Mouse (Mus musculus) kidney, postnatal 14 days (tissue): ENCODE measurements at regions not wholly inside any gene's neighbourhood (a gene's known extent, or its start where the extent isn't known, plus 50 kb on each side); places are given as distances from the start of the nearest gene placed in this dataset.

Source experiments
- DNase-seq: peaks from one replicate; pipeline ENCODE4 v3.0.0; 2022; ENCODE audit warnings: mixed read lengths

DNA sequence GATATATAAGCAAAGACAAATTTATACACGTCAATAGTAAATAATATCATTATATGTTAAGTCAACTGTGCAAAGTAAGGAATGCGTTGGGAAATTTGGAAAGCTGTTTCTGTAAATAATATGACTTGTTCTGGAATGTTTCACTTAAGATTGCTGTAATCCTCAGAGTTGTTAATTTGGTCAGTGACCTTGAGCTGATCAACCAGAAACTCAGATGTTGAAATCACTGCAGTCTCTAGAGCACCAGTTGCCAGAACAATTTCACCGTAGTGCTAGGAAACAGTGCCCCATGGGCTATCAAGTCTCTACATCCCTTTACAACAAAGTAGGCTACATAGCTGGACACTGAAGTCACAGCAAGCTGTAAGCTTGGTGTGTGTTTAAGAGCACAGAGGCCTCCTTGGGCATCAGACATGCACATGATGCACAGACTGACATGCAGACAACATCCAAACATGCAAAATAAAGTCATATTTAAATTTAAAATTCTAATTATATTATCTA is 212.6 kb downstream of the Pik3r1 start:
- DNase-seq = no peak

DNA sequence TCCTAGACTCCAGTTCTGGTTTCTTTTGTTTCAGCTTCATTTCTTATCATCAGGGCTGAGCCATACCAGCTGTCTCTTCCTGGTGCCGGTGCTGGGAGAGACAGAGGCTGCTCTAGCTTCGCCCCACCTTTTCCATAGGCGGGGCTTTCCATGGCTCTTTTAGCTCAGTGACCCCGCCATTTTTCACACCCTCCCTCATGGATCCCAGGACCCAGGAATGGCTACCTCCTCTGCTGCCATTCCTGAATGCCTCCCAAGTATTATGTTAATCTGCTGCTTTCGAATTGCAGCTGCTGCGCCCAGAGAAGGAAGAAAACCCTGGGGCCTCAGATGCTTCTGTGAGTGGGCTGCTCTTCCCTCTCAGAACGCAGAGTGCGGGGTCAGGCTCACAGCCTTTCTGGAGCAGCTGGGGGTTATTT is 214.9 kb downstream of the Pik3r1 start:
- no peak for DNase-seq

DNA sequence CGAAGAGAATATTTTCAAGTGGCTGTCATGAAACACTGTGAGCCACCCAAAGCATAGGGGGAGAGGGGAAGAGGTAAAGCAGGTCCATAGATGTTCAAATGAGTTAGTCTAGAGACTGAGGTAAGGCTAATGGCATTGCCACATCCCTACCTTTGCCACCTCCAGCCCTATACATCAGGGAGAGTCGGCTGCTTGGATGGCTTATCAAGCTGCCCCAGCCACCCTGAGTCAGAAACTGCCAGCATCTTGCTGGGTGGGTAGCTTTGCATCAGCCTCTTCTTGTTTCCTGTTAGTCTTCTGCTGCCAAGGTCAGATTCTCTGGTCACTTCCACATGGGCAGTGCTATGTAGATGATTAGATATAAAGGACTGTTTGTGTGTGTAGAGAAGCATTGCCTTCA is 215.6 kb downstream of the Pik3r1 start:
- DNase-seq = no peak

DNA sequence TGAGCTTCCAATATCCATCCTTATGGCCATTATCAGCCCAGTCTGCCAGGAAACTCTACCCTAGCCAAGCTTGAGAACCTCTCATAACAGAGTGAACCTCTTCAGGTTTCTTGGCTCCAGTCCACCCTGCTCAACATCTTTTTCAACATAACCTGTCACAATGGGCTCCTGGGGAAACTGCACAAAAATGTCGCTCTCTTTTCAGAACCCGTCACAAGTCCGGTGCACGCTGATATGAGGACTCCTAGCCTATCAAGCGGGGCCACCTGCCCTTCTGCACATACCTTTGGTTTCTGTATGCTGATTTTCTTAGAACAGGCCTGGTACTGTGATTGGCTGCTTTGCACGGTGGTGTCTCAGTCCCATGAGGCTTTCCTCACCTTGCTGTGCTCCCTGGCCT is 216.9 kb downstream of the Pik3r1 start:
- DNase-seq = no peak

DNA sequence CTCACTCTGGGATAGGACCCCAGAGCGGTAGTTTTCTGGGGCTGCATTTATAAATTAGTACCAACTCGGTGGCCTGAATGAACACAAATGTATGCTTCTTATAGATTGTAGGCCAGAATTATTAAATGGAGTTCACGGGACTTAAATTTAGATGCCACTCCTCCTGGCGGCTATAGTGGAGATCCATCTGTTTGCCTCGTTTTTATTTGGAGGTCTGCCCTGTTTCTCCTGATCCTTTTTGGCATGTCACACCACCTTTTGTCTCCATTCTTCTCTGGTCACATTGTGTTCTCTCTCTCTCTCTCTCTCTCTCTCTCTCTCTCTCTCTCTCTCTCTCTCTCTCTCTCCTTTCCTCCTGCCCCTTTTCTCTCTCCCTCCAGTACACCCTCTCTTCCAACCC is 217.5 kb downstream of the Pik3r1 start:
- DNase-seq = no peak

DNA sequence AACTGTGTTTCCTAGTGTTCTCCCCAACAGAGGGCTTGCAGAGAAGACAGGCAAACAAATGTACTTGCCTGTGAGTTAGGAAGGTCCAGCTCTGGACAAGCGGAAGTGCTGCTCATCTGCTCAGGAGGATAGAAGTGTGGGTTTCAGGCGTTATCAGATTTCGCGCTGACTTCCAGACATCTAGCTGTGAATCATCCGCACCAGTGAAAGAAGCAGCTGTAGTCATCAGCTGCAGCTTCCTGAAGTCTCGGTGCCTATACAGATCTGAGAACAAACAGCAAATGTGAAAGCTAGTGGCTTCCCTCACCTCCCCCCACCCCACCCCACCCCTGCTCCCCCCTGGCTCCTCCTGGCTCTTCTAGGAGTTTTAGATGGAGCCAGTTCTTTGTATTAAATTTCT is 220.1 kb downstream of the Pik3r1 start:
- no peak for DNase-seq

DNA sequence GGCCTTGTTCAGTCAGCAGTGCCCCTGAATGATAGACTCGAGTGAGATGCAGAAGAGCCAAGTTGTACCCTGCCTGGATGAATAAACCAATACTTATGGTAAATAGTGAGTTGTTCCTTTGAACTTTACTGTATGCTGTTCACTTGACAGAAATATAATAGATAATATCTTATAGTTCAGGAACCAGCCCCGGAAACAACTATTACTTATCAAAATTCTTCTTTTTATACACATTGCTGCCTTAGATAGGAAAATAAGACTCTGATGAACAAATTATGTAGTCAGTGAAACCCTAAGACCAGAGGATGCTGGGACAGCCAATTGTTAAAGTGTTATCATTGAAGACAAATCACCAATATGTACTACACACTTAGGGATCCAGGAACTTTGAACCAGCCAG is 220.7 kb downstream of the Pik3r1 start:
- no peak for DNase-seq

DNA sequence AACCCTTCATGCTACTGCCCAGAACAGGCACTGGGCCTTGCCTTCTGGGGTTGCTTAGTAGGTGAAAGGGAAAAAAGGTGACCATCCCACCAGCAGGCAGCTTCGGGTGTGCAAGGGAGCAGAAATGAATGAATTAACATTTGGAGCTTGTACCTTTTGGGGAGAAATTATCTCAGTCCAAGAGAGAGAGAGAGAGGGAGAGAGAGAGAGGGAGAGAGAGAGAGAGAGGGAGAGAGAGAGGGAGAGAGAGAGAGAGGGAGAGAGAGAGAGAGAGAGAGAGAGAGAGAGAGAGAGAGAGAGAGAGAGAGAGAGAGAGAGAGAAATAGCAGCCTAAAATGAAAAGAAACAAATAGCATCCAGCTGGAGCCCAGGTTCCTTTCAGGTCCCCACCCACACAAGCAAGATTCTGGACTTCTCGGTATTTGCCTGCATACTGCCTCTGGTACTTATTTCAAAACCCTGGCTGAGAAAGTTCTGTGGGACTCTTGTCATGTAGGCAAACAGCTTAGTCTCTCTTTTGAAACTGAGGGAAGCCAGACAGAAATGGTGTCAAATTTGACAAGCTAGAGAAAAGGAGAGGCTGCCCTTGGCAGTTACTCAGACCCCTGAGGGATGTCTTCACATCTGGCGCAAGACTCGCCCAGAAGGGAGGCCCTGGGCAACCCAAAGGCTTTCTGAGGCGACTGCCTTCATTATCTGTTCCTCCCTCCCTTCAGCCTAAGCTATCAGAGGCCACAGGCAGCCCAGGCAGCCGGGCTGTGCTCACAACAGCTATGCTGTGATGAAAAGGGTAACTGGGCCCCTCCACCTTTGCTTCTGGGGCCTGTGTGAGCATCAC is 222.5 kb downstream of the Pik3r1 start:
- DNase-seq = no peak

DNA sequence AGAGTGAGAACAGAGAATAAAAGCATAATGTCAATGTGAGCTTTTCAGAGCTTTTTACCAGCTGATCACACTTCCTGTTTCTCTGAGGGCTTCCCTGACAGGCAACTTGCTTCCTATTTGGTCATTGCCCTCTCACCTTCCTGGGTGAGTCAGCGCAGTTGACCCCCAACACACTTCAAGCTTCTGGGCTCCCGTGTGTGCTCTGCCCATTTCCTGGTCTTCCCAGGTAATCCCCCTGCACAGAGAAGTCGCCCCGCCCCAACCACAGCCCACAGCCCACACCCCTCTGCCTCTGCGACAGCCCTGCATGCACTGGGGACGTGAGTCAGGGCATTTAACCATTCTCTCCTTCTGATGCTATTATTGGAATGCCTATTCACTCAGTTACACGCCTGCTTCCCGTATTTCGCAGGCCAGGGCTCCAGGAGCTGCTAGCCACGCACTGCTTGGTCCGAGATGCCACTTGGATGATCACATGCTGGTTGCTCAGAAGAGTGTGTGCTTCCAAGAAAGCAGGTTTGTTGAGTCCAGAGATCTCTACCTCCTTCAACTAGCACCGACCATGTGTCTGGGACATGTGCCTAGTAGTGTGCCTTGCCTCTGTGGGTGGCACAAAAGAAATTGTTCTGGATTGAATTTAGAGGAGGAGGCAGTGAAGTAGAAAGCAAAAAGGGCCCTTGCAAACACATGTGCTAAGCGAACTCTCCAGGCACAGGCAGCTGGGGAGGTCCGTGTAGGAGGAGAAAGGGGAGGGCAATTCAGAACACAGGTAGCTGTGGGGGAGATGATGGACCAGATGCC is 227.4 kb downstream of the Pik3r1 start:
- no peak for DNase-seq

DNA sequence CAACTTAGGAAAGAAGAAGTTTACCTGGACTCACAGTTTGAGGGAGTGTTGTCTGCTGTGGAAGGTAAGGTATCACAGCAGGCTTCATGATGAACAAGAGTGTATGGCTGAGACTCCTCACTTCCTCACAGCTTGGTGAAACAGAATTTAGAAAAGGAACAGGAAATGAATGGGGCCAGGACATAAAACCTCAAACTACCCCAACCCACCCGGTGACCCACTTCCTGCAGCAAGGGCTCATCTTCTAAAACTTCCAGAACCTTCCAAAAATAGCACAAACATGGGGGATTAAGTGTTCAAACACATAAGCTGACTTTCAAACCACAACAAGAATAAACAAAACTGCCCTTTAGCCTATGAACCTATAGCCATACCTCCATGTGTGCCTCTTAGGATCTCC is 229.9 kb downstream of the Pik3r1 start:
- DNase-seq = no peak

DNA sequence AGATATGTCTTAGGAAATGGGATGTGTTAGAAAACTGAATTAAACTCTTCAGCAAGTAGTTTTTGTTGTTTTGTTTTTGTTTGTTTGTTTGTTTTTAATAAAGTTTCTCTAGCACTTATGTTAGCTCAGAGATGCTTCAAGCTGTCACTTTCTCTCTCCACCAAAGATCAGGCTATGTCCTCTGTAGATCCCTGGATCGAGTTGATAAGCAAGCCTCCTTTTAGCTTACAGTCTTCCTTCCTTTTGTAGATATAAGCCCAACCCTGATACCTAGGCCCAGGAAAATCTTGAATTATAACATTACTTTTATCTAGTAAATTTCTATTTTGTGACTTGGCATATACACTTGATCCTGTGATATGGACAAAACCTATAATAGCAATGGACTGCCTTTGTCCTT is 232.0 kb downstream of the Pik3r1 start:
- DNase-seq = no peak

DNA sequence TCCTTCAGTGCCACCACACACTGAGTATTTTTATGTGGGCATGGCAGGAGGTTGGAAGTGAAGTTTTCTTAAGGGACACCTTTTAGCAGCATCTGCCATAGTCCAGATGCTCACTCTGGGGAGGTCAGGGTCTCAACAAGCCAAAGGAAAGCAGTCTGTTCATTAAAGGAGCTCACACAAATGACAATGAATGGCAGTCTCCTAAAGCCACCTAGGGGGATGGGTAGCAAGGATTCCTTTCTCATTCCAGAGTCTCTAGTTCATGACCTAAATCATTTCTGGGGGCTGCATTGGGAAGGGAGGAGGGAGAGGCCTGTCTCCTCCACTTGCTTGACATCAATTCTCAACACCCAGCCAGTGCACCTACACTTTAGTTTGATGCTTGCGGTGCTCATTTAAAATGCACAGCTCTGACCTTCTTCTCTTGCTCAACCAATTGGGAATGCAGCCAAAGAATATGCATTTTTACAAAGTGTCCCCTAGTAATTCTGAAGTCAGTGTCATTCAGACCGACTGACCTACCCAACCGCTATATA is 232.6 kb downstream of the Pik3r1 start:
- no peak for DNase-seq

DNA sequence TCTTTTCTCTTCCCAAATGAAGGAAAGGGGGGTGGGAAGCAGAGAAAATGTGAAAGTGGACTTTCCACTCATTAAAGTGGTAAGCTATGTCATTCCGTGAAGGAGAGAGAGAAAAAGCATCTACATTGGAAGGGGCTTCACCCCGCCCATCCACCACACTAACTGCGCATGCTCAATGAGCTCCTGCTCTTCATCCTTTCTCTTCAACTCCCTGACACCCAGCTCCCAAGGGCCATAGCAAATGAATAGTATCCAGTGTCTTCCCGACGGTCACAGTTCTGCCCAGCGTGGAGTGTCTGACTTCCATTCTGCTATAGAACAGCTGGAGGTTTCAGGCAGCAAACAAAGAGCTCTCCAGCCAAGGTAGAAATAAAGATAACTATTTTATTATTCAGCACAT is 233.5 kb downstream of the Pik3r1 start:
- no peak for DNase-seq

DNA sequence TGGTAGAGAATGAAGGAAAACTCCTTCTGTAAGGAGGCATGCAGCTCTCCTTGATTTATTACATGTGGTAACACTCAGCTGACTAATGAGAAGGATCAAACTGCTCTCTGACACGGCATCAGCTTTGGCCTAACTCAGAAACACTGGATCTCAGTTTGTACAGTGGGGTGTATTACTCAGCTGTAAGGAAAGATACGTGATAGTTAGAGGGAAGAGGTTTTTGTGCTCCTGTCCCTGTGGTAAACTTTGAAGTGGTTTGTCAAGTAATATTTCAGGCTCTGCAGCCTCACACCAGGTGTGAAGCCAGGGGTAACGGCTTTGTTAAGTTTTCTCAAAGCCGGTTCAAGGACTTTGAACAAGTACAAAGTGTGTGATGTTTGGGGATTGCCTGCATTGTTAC is 235.1 kb downstream of the Pik3r1 start:
- no peak for DNase-seq

DNA sequence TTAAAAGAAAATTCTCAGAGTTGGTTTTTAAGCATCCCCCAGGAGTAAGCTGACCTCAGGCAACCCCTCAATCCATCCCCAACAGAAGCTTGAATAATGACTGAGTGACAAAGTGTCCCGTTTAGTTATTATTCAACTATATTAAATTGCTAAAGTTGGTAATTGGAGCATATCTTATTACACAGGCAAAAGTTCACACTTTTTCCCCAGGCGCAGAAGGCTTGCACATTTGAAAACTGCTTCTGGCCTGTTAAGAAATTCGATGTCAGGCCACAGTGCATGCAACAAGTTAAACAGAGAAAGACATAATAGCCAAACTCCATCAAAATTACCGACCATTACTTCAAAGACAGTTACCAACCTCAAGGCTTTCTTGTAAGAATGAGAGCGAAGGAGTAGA is 240.3 kb downstream of the Pik3r1 start:
- no peak for DNase-seq

DNA sequence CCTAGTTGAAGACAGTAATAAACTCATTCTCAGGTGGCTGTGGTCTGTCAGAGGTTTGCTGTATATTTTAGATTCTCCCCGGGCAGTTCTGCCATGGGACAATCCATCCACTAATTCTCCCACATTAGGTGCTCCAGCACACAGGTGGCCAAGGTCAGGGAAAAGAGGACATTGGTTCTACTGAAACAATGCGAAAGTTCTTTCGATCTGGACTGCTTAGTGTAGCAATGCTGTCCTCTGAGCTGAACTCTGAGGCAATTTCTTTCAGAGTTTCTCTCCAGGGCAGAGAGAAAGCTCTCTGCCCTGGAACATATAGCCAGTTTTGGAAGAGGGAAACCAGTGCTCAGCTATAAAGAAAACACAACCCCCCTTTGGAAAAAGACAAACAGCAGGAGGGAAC is 243.2 kb downstream of the Pik3r1 start:
- no peak for DNase-seq

DNA sequence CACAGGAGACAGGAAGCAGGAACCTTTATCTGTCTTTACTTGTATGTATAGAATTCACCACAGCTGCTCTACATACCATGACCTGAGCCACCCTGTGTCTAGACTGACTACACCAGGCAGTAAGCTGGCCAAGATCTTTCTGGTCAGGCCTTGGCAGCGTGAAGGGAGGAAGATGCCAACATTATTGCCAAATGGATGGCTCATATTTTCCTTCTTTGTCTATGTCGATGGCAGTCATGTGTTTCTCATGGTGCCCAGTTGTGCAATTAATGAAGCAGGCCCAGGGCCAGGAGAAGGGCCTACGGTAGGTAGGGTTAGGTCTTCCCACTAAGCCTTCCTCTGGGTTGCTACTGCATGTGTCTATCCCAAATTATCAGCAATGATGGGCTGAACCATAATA is 243.8 kb downstream of the Pik3r1 start:
- no peak for DNase-seq

DNA sequence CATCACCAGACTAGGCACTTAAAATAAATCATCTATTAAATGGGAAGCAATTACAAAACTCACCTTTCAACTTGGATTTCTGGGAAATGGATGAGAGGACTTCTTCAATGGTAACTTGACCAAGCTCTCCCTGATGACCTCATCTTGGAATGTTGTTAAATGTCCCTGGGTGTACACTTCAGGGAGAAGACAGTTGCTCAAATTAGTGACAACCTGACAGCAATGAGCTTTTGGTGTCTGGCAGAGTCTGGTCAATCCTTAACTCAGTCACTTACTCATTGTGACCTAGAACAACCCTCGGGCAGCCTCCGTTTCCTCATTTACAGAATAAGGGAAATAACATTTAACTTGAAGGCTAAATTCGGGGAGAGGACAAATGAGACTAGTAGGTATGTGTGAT is 244.5 kb downstream of the Pik3r1 start:
- no peak for DNase-seq

DNA sequence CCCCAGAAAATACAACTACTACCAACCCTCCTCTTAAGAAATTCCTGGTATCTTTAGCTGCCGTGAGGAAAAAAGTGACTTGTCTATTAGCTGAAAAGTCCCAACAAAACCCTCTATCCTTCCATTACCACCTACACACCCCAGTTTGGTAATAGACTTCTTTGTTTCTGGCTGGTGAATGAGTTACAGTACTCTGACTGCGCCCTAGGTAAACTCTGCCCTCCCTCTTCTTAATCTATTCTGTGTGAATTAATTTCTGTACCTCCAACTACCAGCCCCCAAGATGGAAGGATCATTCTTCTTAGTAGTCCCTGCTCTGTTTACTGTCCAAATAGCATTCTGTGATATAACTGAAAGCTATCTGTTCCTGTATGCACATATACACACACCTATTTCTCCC is 245.4 kb downstream of the Pik3r1 start:
- no peak for DNase-seq

DNA sequence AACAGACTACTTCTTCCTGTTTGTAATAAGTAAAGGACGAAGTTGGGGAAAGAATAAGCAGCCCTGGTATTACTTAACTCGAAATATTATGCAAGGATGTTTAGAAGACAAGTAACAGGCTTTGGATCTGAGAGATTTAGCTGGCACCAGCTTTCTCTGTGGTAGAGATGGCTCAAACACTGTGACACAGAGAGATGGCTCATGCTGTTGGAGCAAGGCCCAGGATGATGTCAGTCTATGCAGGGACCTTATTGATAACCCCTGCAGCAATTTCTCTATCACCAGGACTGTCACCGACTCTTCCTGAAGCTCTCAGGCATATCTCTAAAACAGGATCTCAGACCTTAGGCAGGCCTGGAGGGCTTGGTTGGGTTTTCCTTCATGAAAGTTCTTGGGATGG is 254.7 kb downstream of the Pik3r1 start:
- no peak for DNase-seq

DNA sequence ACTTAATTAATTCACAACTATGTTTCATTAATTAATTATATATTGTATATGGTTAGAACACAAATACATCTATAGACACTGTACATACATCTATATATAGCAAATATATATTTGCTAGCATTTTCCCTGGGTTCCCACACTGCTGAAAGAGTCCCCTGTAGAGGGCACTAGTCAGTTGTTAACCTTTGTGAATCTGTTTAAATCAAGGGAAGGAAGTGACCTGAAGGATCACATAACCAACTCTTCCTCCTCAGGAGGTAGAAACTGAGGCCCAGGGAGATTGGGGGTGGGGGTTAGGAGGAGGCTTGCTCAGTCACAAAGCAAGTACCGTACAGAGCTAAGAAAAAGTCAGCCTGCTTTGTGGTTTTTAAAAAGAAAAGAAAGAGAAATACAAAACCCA is 258.1 kb downstream of the Pik3r1 start:
- peak; percentile 42 for DNase-seq

DNA sequence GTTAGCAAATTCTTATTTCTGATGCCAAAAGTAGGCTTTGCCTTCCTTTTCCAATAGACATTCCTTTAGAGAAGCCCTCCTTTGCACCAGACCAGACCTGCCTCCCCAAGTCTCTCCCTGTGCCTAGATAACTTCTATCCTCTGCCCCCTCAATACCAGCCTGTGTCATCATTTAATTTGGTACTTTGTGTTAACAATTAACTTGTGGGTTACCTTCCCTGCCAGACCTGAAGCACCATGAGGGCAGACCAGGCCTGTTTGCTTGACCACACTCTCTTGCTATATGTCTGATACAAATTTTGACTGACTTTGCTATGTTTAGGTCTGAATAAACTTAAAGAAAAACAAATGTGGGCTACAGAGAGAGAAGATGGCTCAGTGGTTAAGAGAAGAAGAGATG is 259.7 kb downstream of the Pik3r1 start:
- DNase-seq = no peak

DNA sequence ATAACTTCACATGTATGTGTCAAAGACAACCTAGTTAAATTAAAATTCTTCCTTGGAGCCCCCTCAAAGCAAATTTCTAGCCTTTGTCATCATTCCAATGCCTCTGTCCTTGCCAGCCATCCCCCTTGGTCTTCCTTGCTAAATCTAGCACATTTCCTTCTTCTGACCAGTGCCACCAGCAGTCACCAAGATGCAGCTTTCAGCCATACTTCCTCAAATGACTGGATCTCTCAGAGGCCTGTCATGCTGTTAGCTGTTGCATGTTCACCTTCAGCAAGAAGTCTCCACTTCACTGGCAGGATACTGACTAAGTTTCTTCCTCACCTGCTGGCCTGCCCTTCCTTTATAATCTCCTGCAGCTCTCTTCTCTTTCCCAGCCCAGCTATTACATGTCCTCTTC is 261.3 kb downstream of the Pik3r1 start:
- no peak for DNase-seq

DNA sequence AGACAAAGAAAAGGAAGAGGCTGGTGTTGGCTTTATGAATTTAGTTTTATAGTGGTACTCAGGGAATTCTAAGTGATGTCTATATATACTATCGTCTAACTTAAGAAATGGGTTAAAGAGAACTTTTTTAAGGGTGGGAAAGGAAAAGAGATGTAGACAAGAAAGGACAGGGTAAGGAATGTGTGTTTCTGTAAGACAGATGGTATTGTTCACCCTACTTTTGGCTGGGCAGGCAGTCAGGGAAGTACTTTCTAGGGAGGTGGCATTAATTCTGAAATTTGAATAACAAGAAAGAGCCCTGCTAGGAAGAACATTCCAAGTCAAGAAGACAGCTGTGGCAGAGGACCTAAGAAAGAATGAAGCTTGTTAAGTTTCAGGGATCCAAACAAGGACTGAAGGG is 263.0 kb downstream of the Pik3r1 start:
- no peak for DNase-seq
